Mouse (Mus musculus) neural tube, embryonic 11.5 days (tissue): ENCODE data around the gene Plekho2. TPM values are rescaled to one million over a fixed set of nuclear protein-coding genes. Genes with fewer than 3 reads are reported as not detected.

ENCODE experiments used
- ATAC-seq: fragments of 200-750 bp; cut with Nextera tagmentation; 2 replicates; pipeline ENCODE4 v1.8.0; 2017; ENCODE audit warnings: moderate number of reproducible peaks, mild to moderate bottlenecking, moderate TSS enrichment, moderate library complexity; ENCODE audit not compliant: insufficient read depth, low FRiP score, low TSS enrichment
- DNase-seq: peaks from one replicate; pipeline ENCODE4 v3.0.0-alpha.2; 2015; ENCODE audit warnings: low spot score
- H3K27ac ChIP-seq: fragments of 300-500 bp; sonication (generic); 2 replicates; pipeline ENCODE4 v1.5.1; 2014; ENCODE audit warnings: low read depth, mild to moderate bottlenecking, low read length
- H3K27me3 ChIP-seq: fragments of 300-500 bp; sonication (generic); 2 replicates; pipeline ENCODE4 v1.6.1; 2014; ENCODE audit warnings: mild to moderate bottlenecking, low read length, mixed read lengths; ENCODE audit not compliant: control insufficient read depth, insufficient read depth
- H3K36me3 ChIP-seq: fragments of 300-500 bp; sonication (generic); 2 replicates; pipeline ENCODE4 v1.6.1; 2014; ENCODE audit warnings: mild to moderate bottlenecking, low read length, moderate library complexity, mixed read lengths; ENCODE audit not compliant: control insufficient read depth, insufficient read depth
- H3K4me1 ChIP-seq: fragments of 300-500 bp; sonication (generic); 2 replicates; pipeline ENCODE4 v1.6.1; 2014; ENCODE audit warnings: low read length, mixed read lengths; ENCODE audit not compliant: control insufficient read depth, insufficient read depth
- H3K4me2 ChIP-seq: fragments of 300-500 bp; sonication (generic); 2 replicates; pipeline ENCODE4 v1.6.1; 2014; ENCODE audit warnings: low read depth, mild to moderate bottlenecking, moderate library complexity
- H3K4me3 ChIP-seq: fragments of 300-500 bp; sonication (generic); 2 replicates; pipeline ENCODE4 v1.5.1; 2014; ENCODE audit warnings: low read depth, low read length
- H3K9ac ChIP-seq: fragments of 300-500 bp; sonication (generic); 2 replicates; pipeline ENCODE4 v1.6.1; 2014; ENCODE audit warnings: mild to moderate bottlenecking, low read length
- H3K9me3 ChIP-seq: fragments of 300-500 bp; sonication (generic); 2 replicates; pipeline ENCODE4 v1.6.1; 2016; ENCODE audit warnings: low read length; ENCODE audit not compliant: control insufficient read depth
- WGBS: fragments of 180-500 bp; shearing (Covaris S2); extraction: QIAGEN DNeasy Blood & Tissue Kit; methylation state at CpG from one replicate; pipeline ENCODE4 v1.1.7; 2014; 5-methylcytosine and 5-hydroxymethylcytosine counted together
- polyA plus RNA-seq: library from polyadenylated mRNA; unstranded; fragments of >200 nt; fragmentation: Nextera tagmentation; extraction: Ambion mirVana; gene quantifications from 2 replicates; pipeline ENCODE4 v1.2.1, GENCODE M21; 2014

Gene Plekho2
- polyA plus RNA-seq, 1 experiment from 2014 or later: 13.3 TPM

GRCm38 (mm10) chr9:65589091-65589490, 9.3 kb upstream of the Plekho2 start:
- 95% methylated on average over 3 of the region's 3 CpGs for WGBS
- no peaks in the 10 kb centered on the region for H3K9me3 ChIP-seq
- peak overlapping the region; percentile 37 for H3K9ac ChIP-seq
- peak overlapping the region; percentile 56 for H3K4me3 ChIP-seq
- peaks cover 13% of the 10 kb centered on the region for H3K4me1 ChIP-seq
- H3K27me3 ChIP-seq: no peaks in the 10 kb centered on the region
- H3K4me2 ChIP-seq: peak overlapping the region; percentile 91
- DNase-seq (no peak), ATAC-seq (no peak)
- H3K36me3 ChIP-seq: peaks cover 8% of the 10 kb centered on the region; the same call in 1 of the 2 replicates
- H3K27ac ChIP-seq: no peak overlapping the region

- H3K4me3 ChIP-seq: peak overlapping the region; percentile 56
- H3K9me3 ChIP-seq: no peaks in the 10 kb centered on the region
- under 1% methylated on average over 64 of the region's 64 CpGs for WGBS
- DNase-seq (peak; percentile 58), ATAC-seq (no peak; the same call in 1 of the 2 replicates)
- peaks cover 13% of the 10 kb centered on the region for H3K4me1 ChIP-seq
- H3K27me3 ChIP-seq: no peaks in the 10 kb centered on the region
- no peak overlapping the region for H3K27ac ChIP-seq
- peak overlapping the region; percentile 58 for H3K9ac ChIP-seq
- H3K4me2 ChIP-seq: peak overlapping the region; percentile 91
- H3K36me3 ChIP-seq: peaks cover 7% of the 10 kb centered on the region; the same call in 1 of the 2 replicates
Observed at GRCm38 (mm10) chr9:65587573-65588358, 7.9 kb upstream of the Plekho2 start.

- peak; percentile 17 for DNase-seq
- H3K4me1 ChIP-seq: peaks cover 13% of the 10 kb centered on the region
- H3K27ac ChIP-seq: no peak overlapping the region
- H3K9ac ChIP-seq: peak overlapping the region; percentile 58
- no peaks in the 10 kb centered on the region for H3K27me3 ChIP-seq
- peak overlapping the region; percentile 56 for H3K4me3 ChIP-seq
- H3K9me3 ChIP-seq: no peaks in the 10 kb centered on the region
- peaks cover 7% of the 10 kb centered on the region; the same call in 1 of the 2 replicates for H3K36me3 ChIP-seq
- 0% methylated on average over 6 of the region's 6 CpGs for WGBS
- H3K4me2 ChIP-seq: peak overlapping the region; percentile 91
- no peak for ATAC-seq
Observed at GRCm38 (mm10) chr9:65587270-65587572, 7.4 kb upstream of the Plekho2 start.

- peak; percentile 83 for ATAC-seq
- Histone ChIP-seq H3K27me3 (no peaks in the 10 kb centered on the region), H3K4me1 (peaks cover 13% of the 10 kb centered on the region), H3K4me2 (peak within 1 kb of the TSS; percentile 91), H3K4me3 (peak within 1 kb of the TSS; percentile 56), H3K9me3 (no peaks in the 10 kb centered on the region), H3K9ac (peak within 1 kb of the TSS; percentile 58), H3K27ac (no peak within 1 kb of the TSS), H3K36me3 (peaks cover 7% of the 10 kb centered on the region; the same call in 1 of the 2 replicates)
- DNase-seq: peak; percentile 89
- 9% methylated on average over 27 of the region's 28 CpGs for WGBS
Observed at GRCm38 (mm10) chr9:65586406-65587269, 6.8 kb upstream of the Plekho2 start, which contains the start of gene Pif1. Gene Pif1, plus strand, starts transcription at chr9:65587160.

GRCm38 (mm10) chr9:65583045-65583444, 3.2 kb upstream of the Plekho2 start:
- no peak overlapping the region for H3K9ac ChIP-seq
- H3K4me2 ChIP-seq: no peak overlapping the region
- WGBS: 26% methylated on average over 8 of the region's 8 CpGs
- peak; percentile 10 for DNase-seq
- ATAC-seq: no peak
- H3K4me3 ChIP-seq: no peak overlapping the region
- peaks cover 13% of the 10 kb centered on the region for H3K4me1 ChIP-seq
- H3K9me3 ChIP-seq: no peaks in the 10 kb centered on the region
- no peaks in the 10 kb centered on the region for H3K27me3 ChIP-seq
- no peak overlapping the region for H3K27ac ChIP-seq
- H3K36me3 ChIP-seq: no peaks in the 10 kb centered on the region

GRCm38 (mm10) chr9:65580401-65581256, 789 bp upstream of the Plekho2 start:
- Histone ChIP-seq H3K4me2 (peak overlapping the region; percentile 57), H3K27ac (peak overlapping the region; percentile 74), H3K9me3 (no peaks in the 10 kb centered on the region), H3K4me3 (peak overlapping the region; percentile 34), H3K9ac (peak overlapping the region; percentile 50), H3K36me3 (no peaks in the 10 kb centered on the region), H3K4me1 (peaks cover 13% of the 10 kb centered on the region), H3K27me3 (no peaks in the 10 kb centered on the region)
- peak; percentile 78 for ATAC-seq
- 11% methylated on average over 18 of the region's 29 CpGs for WGBS
- DNase-seq: peak; percentile 86

GRCm38 (mm10) chr9:65578801-65579249, 1.0 kb downstream of the Plekho2 start:
- H3K9ac ChIP-seq: peak overlapping the region; percentile 70
- H3K4me2 ChIP-seq: peak overlapping the region; percentile 70
- no peak overlapping the region for H3K27ac ChIP-seq
- H3K27me3 ChIP-seq: no peaks in the 10 kb centered on the region
- no peaks in the 10 kb centered on the region for H3K9me3 ChIP-seq
- DNase-seq: no peak
- ATAC-seq: no peak
- WGBS: 59% methylated on average over 9 of the region's 9 CpGs
- H3K4me3 ChIP-seq: peak overlapping the region; percentile 59
- H3K36me3 ChIP-seq: no peaks in the 10 kb centered on the region
- peaks cover 13% of the 10 kb centered on the region for H3K4me1 ChIP-seq
